Mouse (Mus musculus): ENCODE results near the gene Slc43a2. TPM values are rescaled to one million over a fixed set of nuclear protein-coding genes. Genes with fewer than 3 reads are reported as not detected.

The Slc43a2 gene
- polyA plus RNA-seq, 1 experiment = 15.9 TPM

DNA sequence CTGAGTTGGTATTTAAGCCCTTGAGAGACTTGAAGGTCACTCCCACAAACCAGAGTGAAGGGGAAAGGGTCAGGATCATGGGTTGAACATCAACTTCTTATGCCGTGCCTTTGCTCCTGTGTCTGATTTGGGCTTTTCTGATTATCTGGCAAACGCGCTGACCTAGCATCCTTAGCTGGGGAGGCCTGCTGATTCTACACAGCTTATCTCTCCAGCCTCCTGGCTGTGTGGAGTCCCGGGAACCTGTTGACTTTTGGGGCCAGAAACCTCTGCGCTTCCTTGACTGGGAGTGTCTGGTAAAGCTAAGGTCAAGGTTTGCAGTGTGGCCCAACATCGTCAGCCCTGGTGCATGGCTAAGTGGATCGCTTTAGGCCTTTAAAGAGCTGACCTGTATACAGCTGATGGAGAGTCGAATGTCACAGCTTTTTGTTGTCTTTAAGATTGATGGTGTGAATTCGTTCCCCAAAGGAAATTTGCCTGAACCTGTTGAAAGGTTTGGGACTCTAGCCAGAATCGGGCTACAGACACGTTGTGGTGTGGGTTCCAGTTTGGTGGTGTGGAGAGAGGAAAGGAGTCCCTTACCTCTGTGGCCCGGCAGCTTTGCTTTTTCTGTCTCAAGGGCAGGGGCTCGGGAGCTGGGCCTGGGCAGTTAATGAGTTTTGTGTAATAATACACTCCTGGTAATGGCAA, 3.8 kb downstream of the Slc43a2 start:
- Histone ChIP-seq H3K4me3 (no peak overlapping the region), H3ac (ENCODE audit: control insufficient read depth, insufficient read length) (no peak overlapping the region), H3K4me2 (ENCODE audit: low read depth) (peak overlapping the region; percentile 16)

GRCm38 (mm10) chr11:75536255-75537024, 4.9 kb downstream of the Slc43a2 start:
- no peak for TF ChIP-seq USF1 (IDR thresholded peaks at IDR 0.05; ENCODE audit: low read depth)
- TF ChIP-seq TCF3 (IDR thresholded peaks at IDR 0.05; ENCODE audit: insufficient read length, low read depth) = no peak
- no peak for TF ChIP-seq POLR2AphosphoS2 (IDR thresholded peaks at IDR 0.05; ENCODE audit: insufficient read length, low read depth)
- no peak for TF ChIP-seq TCF12 (IDR thresholded peaks at IDR 0.05; ENCODE audit: insufficient read depth, poor library complexity, severe bottlenecking)

More for the DNA sequence above, 3.8 kb downstream of the Slc43a2 start:
- no peaks in the 10 kb centered on the region for H3K79me2 ChIP-seq (ENCODE audit: control insufficient read depth, insufficient read depth)
- H3K27me3 ChIP-seq (ENCODE audit: control insufficient read depth, insufficient read depth, insufficient read length) = no peaks in the 10 kb centered on the region
- TF ChIP-seq POLR2A (IDR thresholded peaks at IDR 0.05; ENCODE audit: insufficient read length, low read depth) = no peak
- no peak for TF ChIP-seq REST (IDR thresholded peaks at IDR 0.05; ENCODE audit: insufficient read depth, insufficient read length)
- no peak for TF ChIP-seq MAX (IDR thresholded peaks at IDR 0.05; ENCODE audit: low read depth)
- TF ChIP-seq USF1 (IDR thresholded peaks at IDR 0.05; ENCODE audit: low read depth) = no peak
- TF ChIP-seq MYOG (IDR thresholded peaks at IDR 0.05; ENCODE audit: control insufficient read depth in 1 of 3, insufficient read depth in 1 of 3, insufficient read length in 2 of 3, low read depth in 2 of 3) = no peak
- TF ChIP-seq E2F4 (IDR thresholded peaks at IDR 0.05; ENCODE audit: insufficient read depth) = no peak
- TF ChIP-seq SRF (IDR thresholded peaks at IDR 0.05; ENCODE audit: control insufficient read depth, insufficient read length, low read depth) = no peak
- TF ChIP-seq CEBPB (IDR thresholded peaks at IDR 0.05; ENCODE audit: insufficient read depth, poor library complexity, severe bottlenecking) = no peak
- TF ChIP-seq POLR2AphosphoS2 (IDR thresholded peaks at IDR 0.05; ENCODE audit: insufficient read length, low read depth) = no peak
- TF ChIP-seq TCF12 (IDR thresholded peaks at IDR 0.05; ENCODE audit: insufficient read depth, poor library complexity, severe bottlenecking) = no peak
- no peak for TF ChIP-seq TCF3 (IDR thresholded peaks at IDR 0.05; ENCODE audit: insufficient read length, low read depth)
- TF ChIP-seq MYOD1 (IDR thresholded peaks at IDR 0.05; ENCODE audit: control insufficient read depth in 1 of 3, insufficient read length in 2 of 3, low read depth in 2 of 3) = no peak
- H3K36me3 ChIP-seq (ENCODE audit: control insufficient read depth, insufficient read depth) = no peaks in the 10 kb centered on the region

GRCm38 (mm10) chr11:75537025-75537414, 5.5 kb downstream of the Slc43a2 start:
- Histone ChIP-seq H3K27me3 (ENCODE audit: control insufficient read depth, insufficient read depth, insufficient read length) (no peaks in the 10 kb centered on the region), H3K4me3 (no peak overlapping the region), H3K4me2 (ENCODE audit: low read depth) (no peak overlapping the region), H3K79me2 (ENCODE audit: control insufficient read depth, insufficient read depth) (no peaks in the 10 kb centered on the region), H3ac (ENCODE audit: control insufficient read depth, insufficient read length) (no peak overlapping the region), H3K36me3 (ENCODE audit: control insufficient read depth, insufficient read depth) (no peaks in the 10 kb centered on the region)
- TF ChIP-seq CEBPB (IDR thresholded peaks at IDR 0.05; ENCODE audit: insufficient read depth, poor library complexity, severe bottlenecking) (no peak), SRF (IDR thresholded peaks at IDR 0.05; ENCODE audit: control insufficient read depth, insufficient read length, low read depth) (no peak)

More at GRCm38 (mm10) chr11:75536255-75537024, 4.9 kb downstream of the Slc43a2 start:
- Histone ChIP-seq H3K79me2 (ENCODE audit: control insufficient read depth, insufficient read depth) (no peaks in the 10 kb centered on the region), H3K4me3 (no peak overlapping the region), H3K4me2 (ENCODE audit: low read depth) (no peak overlapping the region), H3K36me3 (ENCODE audit: control insufficient read depth, insufficient read depth) (no peaks in the 10 kb centered on the region), H3ac (ENCODE audit: control insufficient read depth, insufficient read length) (no peak overlapping the region), H3K27me3 (ENCODE audit: control insufficient read depth, insufficient read depth, insufficient read length) (no peaks in the 10 kb centered on the region)

DNA sequence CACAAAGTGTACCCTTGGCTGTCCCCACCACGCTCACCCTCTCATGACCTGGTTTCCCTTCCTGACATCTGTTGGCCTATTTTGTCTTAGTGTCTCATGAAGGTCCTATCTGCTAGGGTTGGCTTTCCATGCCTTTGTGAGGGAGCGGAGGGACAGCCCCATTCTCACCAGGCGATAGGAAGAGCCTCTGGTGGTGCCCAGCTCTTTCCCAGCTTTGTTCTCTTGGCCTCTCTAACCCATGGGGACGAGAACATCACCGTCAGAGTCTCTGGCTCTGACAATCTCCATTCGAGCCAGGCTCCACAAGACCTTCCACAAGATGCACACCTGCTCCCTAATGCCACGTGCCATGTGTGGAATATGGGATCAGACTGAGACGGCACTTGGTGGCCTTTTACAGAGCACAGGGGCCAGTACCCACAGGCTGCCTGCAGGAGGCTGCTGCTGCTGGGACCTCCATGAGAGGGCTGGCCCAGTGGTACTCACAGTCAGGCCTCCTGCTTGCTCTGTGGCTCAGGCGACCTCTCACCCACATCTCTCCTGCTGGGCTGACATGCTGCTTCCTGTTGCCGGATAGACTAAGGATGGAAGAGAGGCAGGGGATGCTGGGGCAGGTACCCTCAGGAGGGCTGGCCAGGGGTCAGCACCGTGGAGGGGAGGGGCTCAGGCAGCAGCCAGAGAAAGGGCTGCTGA, 6.1 kb downstream of the Slc43a2 start:
- TF ChIP-seq MYOG (IDR thresholded peaks at IDR 0.05; ENCODE audit: control insufficient read depth in 1 of 3, insufficient read depth in 1 of 3, insufficient read length in 2 of 3, low read depth in 2 of 3) = peak in 2 of 3 experiments; percentile 8 to 14
- TF ChIP-seq POLR2AphosphoS2 (IDR thresholded peaks at IDR 0.05; ENCODE audit: insufficient read length, low read depth) = no peak
- TF ChIP-seq TCF12 (IDR thresholded peaks at IDR 0.05; ENCODE audit: insufficient read depth, poor library complexity, severe bottlenecking) = no peak
- no peak overlapping the region for H3K4me3 ChIP-seq
- peak overlapping the region; percentile 3 for H3K4me2 ChIP-seq (ENCODE audit: low read depth)
- no peaks in the 10 kb centered on the region for H3K79me2 ChIP-seq (ENCODE audit: control insufficient read depth, insufficient read depth)
- H3K36me3 ChIP-seq (ENCODE audit: control insufficient read depth, insufficient read depth) = no peaks in the 10 kb centered on the region
- no peak overlapping the region for H3ac ChIP-seq (ENCODE audit: control insufficient read depth, insufficient read length)
- no peaks in the 10 kb centered on the region for H3K27me3 ChIP-seq (ENCODE audit: control insufficient read depth, insufficient read depth, insufficient read length)

GRCm38 (mm10) chr11:75538184-75538969, 6.9 kb downstream of the Slc43a2 start:
- peak overlapping the region; percentile 3 for H3K4me2 ChIP-seq (ENCODE audit: low read depth)
- H3ac ChIP-seq (ENCODE audit: control insufficient read depth, insufficient read length) = no peak overlapping the region
- peak in 2 of 3 experiments; percentile 41 to 71 for TF ChIP-seq MYOD1 (IDR thresholded peaks at IDR 0.05; ENCODE audit: control insufficient read depth in 1 of 3, insufficient read length in 2 of 3, low read depth in 2 of 3)
- TF ChIP-seq USF1 (IDR thresholded peaks at IDR 0.05; ENCODE audit: low read depth) = no peak
- no peak for TF ChIP-seq REST (IDR thresholded peaks at IDR 0.05; ENCODE audit: insufficient read depth, insufficient read length)
- no peak for TF ChIP-seq MAX (IDR thresholded peaks at IDR 0.05; ENCODE audit: low read depth)
- no peak for TF ChIP-seq POLR2A (IDR thresholded peaks at IDR 0.05; ENCODE audit: insufficient read length, low read depth)
- no peak for TF ChIP-seq POLR2AphosphoS2 (IDR thresholded peaks at IDR 0.05; ENCODE audit: insufficient read length, low read depth)
- no peak for TF ChIP-seq CEBPB (IDR thresholded peaks at IDR 0.05; ENCODE audit: insufficient read depth, poor library complexity, severe bottlenecking)
- TF ChIP-seq E2F4 (IDR thresholded peaks at IDR 0.05; ENCODE audit: insufficient read depth) = no peak
- TF ChIP-seq SRF (IDR thresholded peaks at IDR 0.05; ENCODE audit: control insufficient read depth, insufficient read length, low read depth) = no peak
- peak; percentile 37 for TF ChIP-seq TCF12 (IDR thresholded peaks at IDR 0.05; ENCODE audit: insufficient read depth, poor library complexity, severe bottlenecking)
- TF ChIP-seq TCF3 (IDR thresholded peaks at IDR 0.05; ENCODE audit: insufficient read length, low read depth) = no peak
- peak in 2 of 3 experiments; percentile 22 to 73 for TF ChIP-seq MYOG (IDR thresholded peaks at IDR 0.05; ENCODE audit: control insufficient read depth in 1 of 3, insufficient read depth in 1 of 3, insufficient read length in 2 of 3, low read depth in 2 of 3)
- H3K36me3 ChIP-seq (ENCODE audit: control insufficient read depth, insufficient read depth) = no peaks in the 10 kb centered on the region
- no peak overlapping the region for H3K4me3 ChIP-seq
- no peaks in the 10 kb centered on the region for H3K79me2 ChIP-seq (ENCODE audit: control insufficient read depth, insufficient read depth)
- H3K27me3 ChIP-seq (ENCODE audit: control insufficient read depth, insufficient read depth, insufficient read length) = no peaks in the 10 kb centered on the region
